Mouse (Mus musculus) stomach, embryonic 15.5 days (tissue): ENCODE measurements around the gene Tor2a. TPM values are rescaled to one million over a fixed set of nuclear protein-coding genes. Genes with fewer than 3 reads are reported as not detected.
A peak's percentile ranks its signal among the peaks of the same experiment; 100 is the strongest.

ENCODE experiments used
- ATAC-seq: fragments of 200-750 bp; cut with Nextera tagmentation; 2 replicates; pipeline ENCODE4 v1.8.0; 2017; ENCODE audit warnings: low read depth, moderate number of reproducible peaks, moderate TSS enrichment; ENCODE audit not compliant: insufficient read depth, low FRiP score
- H3K27ac ChIP-seq: fragments of 300-500 bp; sonication (generic); 2 replicates; pipeline ENCODE4 v1.5.1; 2015; ENCODE audit warnings: mild to moderate bottlenecking, inconsistent platforms
- H3K27me3 ChIP-seq: fragments of 300-500 bp; sonication (generic); replicated peaks from 2 replicates; pipeline ENCODE4 v1.6.1; 2015; ENCODE audit warnings: inconsistent platforms
- H3K36me3 ChIP-seq: fragments of 300-500 bp; sonication (generic); 2 replicates; pipeline ENCODE4 v1.6.1; 2015; ENCODE audit warnings: inconsistent platforms
- H3K4me1 ChIP-seq: fragments of 300-500 bp; sonication (generic); 2 replicates; pipeline ENCODE4 v1.6.1; 2015; ENCODE audit warnings: inconsistent platforms
- H3K4me2 ChIP-seq: fragments of 300-500 bp; sonication (generic); 2 replicates; pipeline ENCODE4 v1.6.1; 2015; ENCODE audit warnings: mild to moderate bottlenecking, inconsistent platforms
- H3K4me3 ChIP-seq: fragments of 300-500 bp; sonication (generic); replicated peaks from 2 replicates; pipeline ENCODE4 v1.5.1; 2015; ENCODE audit warnings: inconsistent platforms
- H3K9ac ChIP-seq: fragments of 300-500 bp; sonication (generic); 2 replicates; pipeline ENCODE4 v1.6.1; 2015; ENCODE audit warnings: inconsistent platforms
- H3K9me3 ChIP-seq: fragments of 300-500 bp; sonication (generic); 2 replicates; pipeline ENCODE4 v1.6.1; 2016; ENCODE audit warnings: inconsistent platforms
- WGBS: fragments of 180-500 bp; shearing (Covaris S2); methylation state at CpG from one replicate; pipeline ENCODE4 v1.1.7; 2015; 5-methylcytosine and 5-hydroxymethylcytosine counted together
- polyA plus RNA-seq: library from polyadenylated mRNA; unstranded; fragments of >200 nt; fragmentation: Nextera tagmentation; extraction: Ambion mirVana; gene quantifications from 2 replicates; pipeline ENCODE4 v1.2.1, GENCODE M21; 2015

Gene Tor2a
- polyA plus RNA-seq, 1 experiment from 2014 or later: 63.8 TPM

- no peaks in the 10 kb centered on the region for H3K9me3 ChIP-seq
- peaks cover 43% of the 10 kb centered on the region for H3K4me1 ChIP-seq
- no peak overlapping the region for H3K27ac ChIP-seq
- no peak for ATAC-seq
- no peaks in the 10 kb centered on the region for H3K36me3 ChIP-seq
- no peak overlapping the region for H3K4me3 ChIP-seq
- H3K9ac ChIP-seq: no peak overlapping the region
- no peaks in the 10 kb centered on the region for H3K27me3 ChIP-seq
- no peak overlapping the region for H3K4me2 ChIP-seq
- 77% methylated on average over 6 of the region's 6 CpGs for WGBS
These were observed 24.3 kb upstream of the Tor2a start for GRCm38 (mm10) chr2:32732695-32733094.

GRCm38 (mm10) chr2:32734480-32734879, 22.6 kb upstream of the Tor2a start:
- WGBS: 36% methylated on average over 4 of the region's 4 CpGs
- Histone ChIP-seq H3K36me3 (no peaks in the 10 kb centered on the region), H3K4me1 (peaks cover 35% of the 10 kb centered on the region; the same call in 1 of the 2 replicates), H3K27ac (peak overlapping the region; percentile 68), H3K27me3 (no peaks in the 10 kb centered on the region), H3K4me3 (no peak overlapping the region), H3K9me3 (no peaks in the 10 kb centered on the region), H3K4me2 (no peak overlapping the region), H3K9ac (no peak overlapping the region)
- no peak for ATAC-seq

DNA sequence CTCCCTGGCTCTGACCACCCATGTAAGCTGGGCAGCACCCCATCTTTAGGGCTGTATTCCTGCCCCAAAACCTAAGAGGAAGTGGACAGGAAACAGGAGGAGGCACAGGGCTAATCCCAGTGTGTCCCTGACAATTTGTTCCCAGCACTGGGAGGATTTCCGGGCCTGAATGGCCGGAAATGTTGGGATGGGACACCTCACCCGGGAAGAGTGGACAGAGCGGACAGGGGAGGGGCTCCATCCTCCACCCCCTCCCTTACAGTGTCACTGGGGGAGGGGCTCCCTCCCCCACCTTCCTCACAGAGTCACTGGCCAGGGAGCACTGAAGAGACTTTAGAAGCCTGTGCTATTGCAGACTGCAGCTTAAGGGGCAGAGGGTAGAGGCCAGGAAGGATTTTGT, 22.1 kb upstream of the Tor2a start:
- Histone ChIP-seq H3K27me3 (no peaks in the 10 kb centered on the region), H3K36me3 (no peaks in the 10 kb centered on the region), H3K4me1 (peaks cover 31% of the 10 kb centered on the region; the same call in 1 of the 2 replicates), H3K4me2 (no peak overlapping the region), H3K9ac (no peak overlapping the region), H3K9me3 (no peaks in the 10 kb centered on the region), H3K27ac (peak overlapping the region; percentile 68), H3K4me3 (no peak overlapping the region)
- no peak for ATAC-seq
- 57% methylated on average over 4 of the region's 4 CpGs for WGBS

GRCm38 (mm10) chr2:32736306-32736829, 20.7 kb upstream of the Tor2a start:
- Histone ChIP-seq H3K9me3 (no peaks in the 10 kb centered on the region), H3K9ac (no peak overlapping the region), H3K27ac (no peak overlapping the region), H3K4me3 (no peak overlapping the region), H3K36me3 (no peaks in the 10 kb centered on the region), H3K4me2 (no peak overlapping the region), H3K4me1 (peaks cover 26% of the 10 kb centered on the region), H3K27me3 (peaks cover 1% of the 10 kb centered on the region; the same call in 1 of the 2 replicates)
- WGBS: 52% methylated on average over 3 of the region's 3 CpGs
- no peak for ATAC-seq

DNA sequence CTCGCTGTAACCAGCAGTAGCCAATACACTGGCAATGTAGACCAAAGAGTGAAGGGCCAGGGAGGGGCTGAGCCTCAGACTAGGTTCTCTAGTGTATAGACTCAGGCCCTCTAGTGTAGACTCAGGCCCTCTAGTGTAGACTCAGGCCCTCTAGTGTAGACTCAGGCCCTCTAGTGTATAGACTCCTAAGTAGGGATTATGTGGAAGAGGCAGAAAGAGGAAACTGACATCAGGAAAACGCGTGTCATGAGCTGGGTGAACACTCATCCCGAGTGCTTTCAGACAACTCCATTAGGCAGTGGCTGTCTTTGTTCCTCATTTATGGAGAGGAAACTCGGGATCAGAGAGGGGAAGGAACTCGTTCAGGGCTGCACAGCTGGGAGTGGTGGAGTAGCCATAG, 20.0 kb upstream of the Tor2a start:
- H3K9ac ChIP-seq: no peak overlapping the region
- no peaks in the 10 kb centered on the region for H3K36me3 ChIP-seq
- H3K27ac ChIP-seq: no peak overlapping the region
- H3K4me2 ChIP-seq: no peak overlapping the region
- peaks cover 29% of the 10 kb centered on the region for H3K4me1 ChIP-seq
- H3K4me3 ChIP-seq: no peak overlapping the region
- peaks cover 8% of the 10 kb centered on the region for H3K27me3 ChIP-seq
- 55% methylated on average over 6 of the region's 6 CpGs for WGBS
- no peak for ATAC-seq
- no peaks in the 10 kb centered on the region for H3K9me3 ChIP-seq

GRCm38 (mm10) chr2:32739311-32739710, 17.7 kb upstream of the Tor2a start:
- Histone ChIP-seq H3K27me3 (peaks cover 15% of the 10 kb centered on the region), H3K4me3 (no peak overlapping the region), H3K9me3 (no peaks in the 10 kb centered on the region), H3K4me1 (peaks cover 21% of the 10 kb centered on the region), H3K4me2 (no peak overlapping the region), H3K36me3 (no peaks in the 10 kb centered on the region), H3K27ac (no peak overlapping the region), H3K9ac (no peak overlapping the region)
- no peak for ATAC-seq
- WGBS: 69% methylated on average over 4 of the region's 4 CpGs

DNA sequence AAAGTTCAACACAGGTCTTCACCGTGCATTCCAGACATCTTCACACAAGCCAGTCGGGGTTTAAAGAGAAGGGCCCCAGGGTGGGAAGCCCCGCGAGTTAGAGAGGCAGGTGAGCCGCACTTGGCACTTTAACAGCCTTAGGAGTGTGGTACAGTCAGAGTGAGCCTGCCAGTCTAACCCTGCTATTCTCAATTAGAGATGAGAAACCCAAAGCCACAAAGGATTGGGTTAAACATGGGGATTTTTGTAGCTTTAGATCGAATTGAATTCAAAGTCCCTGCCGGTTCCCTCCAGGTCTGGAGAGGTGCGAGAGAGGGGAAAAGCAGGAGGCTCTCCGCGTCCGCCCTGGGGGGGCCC, 16.1 kb upstream of the Tor2a start, which contains the start of gene 6330409D20Rik:
Gene 6330409D20Rik (minus strand): TSS at position 101 of the 357 bp plus-strand sequence.
- H3K36me3 ChIP-seq: peaks cover 2% of the 10 kb centered on the region; the same call in 1 of the 2 replicates
- ATAC-seq: no peak
- peak within 1 kb of the TSS; percentile 45; the same call in 1 of the 2 replicates for H3K9ac ChIP-seq
- peak within 1 kb of the TSS; percentile 89 for H3K4me2 ChIP-seq
- WGBS: 15% methylated on average over 11 of the region's 11 CpGs
- H3K4me3 ChIP-seq: peak within 1 kb of the TSS; percentile 47
- no peak within 1 kb of the TSS for H3K27ac ChIP-seq
- peaks cover 13% of the 10 kb centered on the region for H3K4me1 ChIP-seq
- H3K27me3 ChIP-seq: peaks cover 15% of the 10 kb centered on the region
- H3K9me3 ChIP-seq: no peaks in the 10 kb centered on the region

DNA sequence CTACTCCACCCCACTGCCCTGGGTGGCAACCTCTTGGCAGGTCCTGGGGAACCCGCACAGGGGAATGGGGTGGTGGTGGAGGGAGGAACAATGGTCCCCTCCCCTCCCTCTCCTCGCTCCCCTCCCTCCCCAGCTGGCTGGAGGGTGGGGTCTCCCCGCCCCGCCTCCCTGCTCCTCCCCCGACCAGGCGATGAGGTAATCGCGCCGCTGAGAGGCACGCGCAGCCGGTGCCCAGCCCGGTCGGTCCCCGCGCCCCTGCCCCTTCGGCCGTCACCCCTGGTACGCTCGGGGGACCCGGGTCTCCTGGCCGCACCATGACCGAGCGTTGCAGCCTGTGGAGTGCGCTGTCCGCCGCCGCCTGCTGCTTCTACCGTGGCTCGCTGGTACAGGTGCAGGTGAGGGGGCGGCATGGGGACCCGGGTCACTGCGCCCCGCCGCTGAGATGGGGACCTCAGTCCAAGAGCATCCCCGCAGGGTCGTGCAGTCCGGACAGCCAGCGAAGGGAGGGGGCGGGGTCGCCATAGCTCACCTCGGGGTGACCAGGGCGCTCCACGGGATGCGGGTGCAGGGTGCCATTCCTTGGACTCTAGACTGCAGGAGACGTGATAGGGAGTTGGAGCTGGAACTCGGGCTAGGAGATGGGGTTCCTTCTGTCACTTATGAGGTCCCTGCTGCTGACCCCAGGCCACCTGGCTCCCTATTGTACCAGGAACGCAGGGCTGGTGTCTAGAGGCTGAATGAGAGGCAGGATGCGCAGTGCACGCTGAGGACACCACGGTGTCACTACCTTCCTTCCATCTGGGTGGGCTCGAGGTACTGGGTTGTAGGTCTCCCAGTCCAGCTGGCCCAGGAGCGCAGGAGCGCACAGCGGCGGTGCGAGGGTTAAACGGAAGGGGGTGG, 15.5 kb upstream of the Tor2a start:
- ATAC-seq: peak; percentile 27; the same call in 1 of the 2 replicates

DNA sequence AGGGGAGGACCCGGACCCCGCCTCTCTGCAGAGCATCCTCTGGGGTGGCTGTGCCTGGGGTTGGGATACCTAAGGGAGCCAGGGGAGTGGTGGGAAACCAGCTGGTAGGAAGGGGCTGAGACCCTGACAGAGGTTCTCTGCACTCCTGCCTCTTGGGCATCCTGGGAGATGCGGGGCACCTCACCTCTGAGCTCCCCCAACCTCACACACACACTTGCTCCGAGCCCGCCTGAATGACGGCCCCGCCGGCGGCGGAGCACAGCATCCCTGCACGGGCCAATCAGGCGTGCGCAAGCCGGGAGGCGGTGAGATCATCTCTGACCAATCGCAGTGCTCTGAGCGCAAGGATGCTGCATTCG, 14.9 kb upstream of the Tor2a start:
- WGBS: 25% methylated on average over 18 of the region's 18 CpGs
- ATAC-seq: peak; percentile 16; the same call in 1 of the 2 replicates
- Histone ChIP-seq H3K27ac (no peak overlapping the region), H3K27me3 (peaks cover 15% of the 10 kb centered on the region), H3K4me2 (peak overlapping the region; percentile 89), H3K9ac (0 out of 2 replicates have a peak overlapping the region, but pooled peaks have one; percentile 45), H3K36me3 (peaks cover 7% of the 10 kb centered on the region; the same call in 1 of the 2 replicates), H3K9me3 (no peaks in the 10 kb centered on the region), H3K4me1 (peaks cover 13% of the 10 kb centered on the region), H3K4me3 (peak overlapping the region; percentile 47; the same call in 1 of the 2 replicates)

More for the DNA sequence above, 15.5 kb upstream of the Tor2a start:
- Histone ChIP-seq H3K4me1 (peaks cover 13% of the 10 kb centered on the region), H3K9ac (peak overlapping the region; percentile 45; the same call in 1 of the 2 replicates), H3K27ac (no peak overlapping the region), H3K36me3 (peaks cover 5% of the 10 kb centered on the region; the same call in 1 of the 2 replicates), H3K4me2 (peak overlapping the region; percentile 89), H3K9me3 (no peaks in the 10 kb centered on the region), H3K27me3 (peaks cover 15% of the 10 kb centered on the region), H3K4me3 (peak overlapping the region; percentile 47)
- WGBS: 19% methylated on average over 43 of the region's 58 CpGs

- H3K9ac ChIP-seq: no peak overlapping the region
- H3K27ac ChIP-seq: no peak overlapping the region
- no peak overlapping the region for H3K4me3 ChIP-seq
- ATAC-seq: no peak
- peaks cover 15% of the 10 kb centered on the region for H3K27me3 ChIP-seq
- no peak overlapping the region for H3K4me2 ChIP-seq
- peaks cover 9% of the 10 kb centered on the region; the same call in 1 of the 2 replicates for H3K36me3 ChIP-seq
- WGBS: 68% methylated on average over 15 of the region's 15 CpGs
- peaks cover 13% of the 10 kb centered on the region for H3K4me1 ChIP-seq
- H3K9me3 ChIP-seq: no peaks in the 10 kb centered on the region
These were observed 12.6 kb upstream of the Tor2a start for GRCm38 (mm10) chr2:32744272-32744982.

DNA sequence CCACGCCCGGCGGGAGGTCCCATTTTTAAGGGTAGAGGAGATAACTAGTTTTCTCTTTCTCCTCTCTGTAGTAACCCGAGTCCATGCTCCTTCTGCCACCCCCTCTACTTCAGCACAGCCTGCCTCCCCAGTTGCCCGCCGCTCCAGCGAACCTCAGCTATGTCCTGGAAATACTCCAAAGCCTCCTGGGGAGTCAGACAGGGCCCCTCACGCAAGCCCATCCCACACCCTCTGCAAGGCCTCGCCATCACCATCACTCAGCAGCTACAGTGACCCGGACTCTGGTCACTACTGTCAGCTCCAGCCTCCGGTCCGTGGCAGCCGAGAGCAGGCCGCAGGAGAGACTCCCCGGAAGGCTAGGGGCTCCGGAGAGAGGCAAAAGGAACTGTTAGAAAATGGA, 8.0 kb upstream of the Tor2a start:
- H3K4me3 ChIP-seq: no peak overlapping the region
- no peak for ATAC-seq
- H3K4me1 ChIP-seq: peaks cover 5% of the 10 kb centered on the region; the same call in 1 of the 2 replicates
- WGBS: 86% methylated on average over 16 of the region's 16 CpGs
- H3K4me2 ChIP-seq: no peak overlapping the region
- H3K27ac ChIP-seq: no peak overlapping the region
- peaks cover 16% of the 10 kb centered on the region; the same call in 1 of the 2 replicates for H3K36me3 ChIP-seq
- H3K9ac ChIP-seq: no peak overlapping the region
- no peaks in the 10 kb centered on the region for H3K27me3 ChIP-seq
- H3K9me3 ChIP-seq: no peaks in the 10 kb centered on the region
